Mouse (Mus musculus): ENCODE data around the gene Cyp1b1. TPM values are rescaled to one million over a fixed set of nuclear protein-coding genes. Genes with fewer than 3 reads are reported as not detected.

The Cyp1b1 gene
- polyA plus RNA-seq, 1 experiment from 2014 or later = 12.4 TPM

- Histone ChIP-seq H3K27ac (no peak overlapping the region), H3K27me3 (ENCODE audit: control insufficient read depth, insufficient read depth, low read length) (peaks cover 48% of the 10 kb centered on the region), H3K9ac (no peak overlapping the region), H3K4me2 (replicated peaks) (no peak overlapping the region), H3K36me3 (replicated peaks; ENCODE audit: control insufficient read depth, insufficient read depth) (no peaks in the 10 kb centered on the region), H3K4me1 (replicated peaks; ENCODE audit: control insufficient read depth, insufficient read depth, low read length) (peaks cover 3% of the 10 kb centered on the region), H3K4me3 (replicated peaks; ENCODE audit: low read length) (no peak overlapping the region), H3K9me3 (ENCODE audit: control insufficient read depth, low read length) (no peaks in the 10 kb centered on the region)
- DNase-seq (ENCODE audit: low spot score) = no peak
- WGBS = 7% methylated on average over 7 of the region's 7 CpGs
- no peak for ATAC-seq (ENCODE audit: low FRiP score)
These were observed 6.7 kb downstream of the Cyp1b1 start for GRCm38 (mm10) chr17:79708168-79708567.

- no peaks in the 10 kb centered on the region for H3K4me1 ChIP-seq (replicated peaks; ENCODE audit: control insufficient read depth, insufficient read depth, low read length)
- no peak for DNase-seq (ENCODE audit: low spot score)
- no peak overlapping the region for H3K27ac ChIP-seq
- H3K9me3 ChIP-seq (ENCODE audit: control insufficient read depth, low read length) = no peaks in the 10 kb centered on the region
- no peak overlapping the region for H3K4me3 ChIP-seq (replicated peaks; ENCODE audit: low read length)
- ATAC-seq (ENCODE audit: low FRiP score) = no peak
- peaks cover 25% of the 10 kb centered on the region for H3K27me3 ChIP-seq (ENCODE audit: control insufficient read depth, insufficient read depth, low read length)
- H3K4me2 ChIP-seq (replicated peaks) = no peak overlapping the region
- H3K36me3 ChIP-seq (replicated peaks; ENCODE audit: control insufficient read depth, insufficient read depth) = no peaks in the 10 kb centered on the region
- no peak overlapping the region for H3K9ac ChIP-seq
- 77% methylated on average over 9 of the region's 9 CpGs for WGBS
These were observed 9.0 kb downstream of the Cyp1b1 start for GRCm38 (mm10) chr17:79705671-79706455.

- Histone ChIP-seq H3K9me3 (ENCODE audit: control insufficient read depth, low read length) (no peaks in the 10 kb centered on the region), H3K27ac (no peak overlapping the region), H3K27me3 (ENCODE audit: control insufficient read depth, insufficient read depth, low read length) (no peaks in the 10 kb centered on the region), H3K4me1 (replicated peaks; ENCODE audit: control insufficient read depth, insufficient read depth, low read length) (no peaks in the 10 kb centered on the region), H3K9ac (no peak overlapping the region), H3K4me3 (replicated peaks; ENCODE audit: low read length) (no peak overlapping the region), H3K36me3 (replicated peaks; ENCODE audit: control insufficient read depth, insufficient read depth) (no peaks in the 10 kb centered on the region), H3K4me2 (replicated peaks) (no peak overlapping the region)
- DNase-seq (ENCODE audit: low spot score) (no peak), ATAC-seq (ENCODE audit: low FRiP score) (no peak)
- 88% methylated on average over 5 of the region's 5 CpGs for WGBS
These were observed 14.0 kb downstream of the Cyp1b1 start for GRCm38 (mm10) chr17:79700871-79701270.

DNA sequence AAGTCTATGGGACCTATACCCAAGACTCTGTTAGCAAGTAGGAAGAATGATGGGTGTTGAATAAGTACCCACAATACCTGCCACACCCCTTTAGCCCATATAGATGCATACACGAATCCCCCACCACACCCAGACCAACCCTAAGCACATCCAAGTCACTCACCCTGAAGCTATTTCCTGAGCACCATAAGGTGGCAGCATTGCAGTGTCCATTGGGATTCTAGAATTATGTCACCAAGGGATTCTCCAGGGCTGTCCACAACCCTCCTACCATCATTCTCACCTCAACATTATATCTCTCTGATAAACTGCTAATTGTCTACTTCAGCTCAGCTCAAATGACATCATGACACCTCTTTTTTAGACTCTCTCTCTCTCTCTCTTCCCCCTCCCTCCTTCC, 15.7 kb downstream of the Cyp1b1 start:
- H3K4me2 ChIP-seq (replicated peaks) = no peak overlapping the region
- DNase-seq (ENCODE audit: low spot score) = peak; percentile 49
- no peak overlapping the region for H3K4me3 ChIP-seq (replicated peaks; ENCODE audit: low read length)
- no peaks in the 10 kb centered on the region for H3K4me1 ChIP-seq (replicated peaks; ENCODE audit: control insufficient read depth, insufficient read depth, low read length)
- H3K9me3 ChIP-seq (ENCODE audit: control insufficient read depth, low read length) = no peaks in the 10 kb centered on the region
- H3K27ac ChIP-seq = no peak overlapping the region
- no peaks in the 10 kb centered on the region for H3K27me3 ChIP-seq (ENCODE audit: control insufficient read depth, insufficient read depth, low read length)
- no peak overlapping the region for H3K9ac ChIP-seq
- no peaks in the 10 kb centered on the region for H3K36me3 ChIP-seq (replicated peaks; ENCODE audit: control insufficient read depth, insufficient read depth)
- WGBS = 35% methylated on average over 1 of the region's 1 CpGs
- ATAC-seq (ENCODE audit: low FRiP score) = no peak

GRCm38 (mm10) chr17:79695541-79695940, 19.3 kb downstream of the Cyp1b1 start:
- H3K36me3 ChIP-seq (replicated peaks; ENCODE audit: control insufficient read depth, insufficient read depth) = no peaks in the 10 kb centered on the region
- no peak overlapping the region for H3K4me3 ChIP-seq (replicated peaks; ENCODE audit: low read length)
- no peak overlapping the region for H3K27ac ChIP-seq
- DNase-seq (ENCODE audit: low spot score) (no peak), ATAC-seq (ENCODE audit: low FRiP score) (no peak)
- no peak overlapping the region for H3K4me2 ChIP-seq (replicated peaks)
- H3K9ac ChIP-seq = no peak overlapping the region
- whole genome bisulfite sequencing = 82% methylated on average over 6 of the region's 6 CpGs
- H3K9me3 ChIP-seq (ENCODE audit: control insufficient read depth, low read length) = no peaks in the 10 kb centered on the region
- no peaks in the 10 kb centered on the region for H3K4me1 ChIP-seq (replicated peaks; ENCODE audit: control insufficient read depth, insufficient read depth, low read length)
- H3K27me3 ChIP-seq (ENCODE audit: control insufficient read depth, insufficient read depth, low read length) = no peaks in the 10 kb centered on the region

- no peak overlapping the region for H3K27ac ChIP-seq
- H3K4me1 ChIP-seq (replicated peaks; ENCODE audit: control insufficient read depth, insufficient read depth, low read length) = no peaks in the 10 kb centered on the region
- no peaks in the 10 kb centered on the region for H3K9me3 ChIP-seq (ENCODE audit: control insufficient read depth, low read length)
- WGBS = 83% methylated on average over 4 of the region's 4 CpGs
- no peak overlapping the region for H3K9ac ChIP-seq
- no peak for ATAC-seq (ENCODE audit: low FRiP score)
- no peaks in the 10 kb centered on the region for H3K36me3 ChIP-seq (replicated peaks; ENCODE audit: control insufficient read depth, insufficient read depth)
- no peaks in the 10 kb centered on the region for H3K27me3 ChIP-seq (ENCODE audit: control insufficient read depth, insufficient read depth, low read length)
- DNase-seq (ENCODE audit: low spot score) = no peak
- no peak overlapping the region for H3K4me3 ChIP-seq (replicated peaks; ENCODE audit: low read length)
- no peak overlapping the region for H3K4me2 ChIP-seq (replicated peaks)
These were observed 19.8 kb downstream of the Cyp1b1 start for GRCm38 (mm10) chr17:79695106-79695505.

- no peak for DNase-seq (ENCODE audit: low spot score)
- Histone ChIP-seq H3K4me3 (replicated peaks; ENCODE audit: low read length) (no peak overlapping the region), H3K27ac (no peak overlapping the region), H3K4me1 (replicated peaks; ENCODE audit: control insufficient read depth, insufficient read depth, low read length) (no peaks in the 10 kb centered on the region), H3K9me3 (ENCODE audit: control insufficient read depth, low read length) (no peaks in the 10 kb centered on the region), H3K36me3 (replicated peaks; ENCODE audit: control insufficient read depth, insufficient read depth) (no peaks in the 10 kb centered on the region), H3K27me3 (ENCODE audit: control insufficient read depth, insufficient read depth, low read length) (no peaks in the 10 kb centered on the region), H3K9ac (no peak overlapping the region), H3K4me2 (replicated peaks) (no peak overlapping the region)
- 83% methylated on average over 2 of the region's 2 CpGs for WGBS
- ATAC-seq (ENCODE audit: low FRiP score) = no peak
These were observed 44.0 kb downstream of the Cyp1b1 start for GRCm38 (mm10) chr17:79670837-79671236.

DNA sequence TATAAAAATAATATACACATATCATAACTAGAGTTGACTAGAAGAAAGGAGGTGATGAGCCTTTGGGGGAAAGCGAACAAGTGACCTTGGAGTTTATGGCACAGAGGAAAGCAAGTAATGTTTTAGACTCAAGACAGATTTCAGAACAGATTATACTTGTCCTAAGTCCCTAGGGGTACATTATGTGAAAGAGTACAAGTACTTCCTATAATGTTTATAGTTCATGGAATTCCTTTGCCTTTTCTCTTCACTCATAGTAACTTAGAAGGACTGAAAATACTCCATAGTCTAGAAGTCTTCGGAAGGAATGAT, 50.8 kb downstream of the Cyp1b1 start:
- Histone ChIP-seq H3K9me3 (ENCODE audit: control insufficient read depth, low read length) (no peaks in the 10 kb centered on the region), H3K9ac (no peak overlapping the region), H3K4me3 (replicated peaks; ENCODE audit: low read length) (no peak overlapping the region), H3K27ac (no peak overlapping the region), H3K4me1 (replicated peaks; ENCODE audit: control insufficient read depth, insufficient read depth, low read length) (no peaks in the 10 kb centered on the region), H3K27me3 (ENCODE audit: control insufficient read depth, insufficient read depth, low read length) (no peaks in the 10 kb centered on the region), H3K36me3 (replicated peaks; ENCODE audit: control insufficient read depth, insufficient read depth) (no peaks in the 10 kb centered on the region), H3K4me2 (replicated peaks) (no peak overlapping the region)
- DNase-seq (ENCODE audit: low spot score) = no peak
- 94% methylated on average over 2 of the region's 2 CpGs for WGBS
- ATAC-seq (ENCODE audit: low FRiP score) = no peak

GRCm38 (mm10) chr17:79663393-79664105, 51.3 kb downstream of the Cyp1b1 start:
- ATAC-seq (ENCODE audit: low FRiP score) (no peak), DNase-seq (ENCODE audit: low spot score) (peak; percentile 81)
- no peak overlapping the region for H3K4me2 ChIP-seq (replicated peaks)
- WGBS = 20% methylated on average over 3 of the region's 3 CpGs
- H3K4me1 ChIP-seq (replicated peaks; ENCODE audit: control insufficient read depth, insufficient read depth, low read length) = no peaks in the 10 kb centered on the region
- no peaks in the 10 kb centered on the region for H3K27me3 ChIP-seq (ENCODE audit: control insufficient read depth, insufficient read depth, low read length)
- H3K9me3 ChIP-seq (ENCODE audit: control insufficient read depth, low read length) = no peaks in the 10 kb centered on the region
- H3K36me3 ChIP-seq (replicated peaks; ENCODE audit: control insufficient read depth, insufficient read depth) = no peaks in the 10 kb centered on the region
- no peak overlapping the region for H3K27ac ChIP-seq
- no peak overlapping the region for H3K9ac ChIP-seq
- H3K4me3 ChIP-seq (replicated peaks; ENCODE audit: low read length) = no peak overlapping the region
